Mouse (Mus musculus): ENCODE measurements at regions not wholly inside any gene's neighbourhood (a gene's known extent, or its start where the extent isn't known, plus 50 kb on each side); places are given as distances from the start of the nearest gene placed in this dataset.

- Histone ChIP-seq H3K27me3 (ENCODE audit: control insufficient read depth, insufficient read depth, low read length) (no peaks in the 10 kb centered on the region), H3K4me2 (replicated peaks; ENCODE audit: low read depth, low read length, severe bottlenecking) (no peak overlapping the region), H3K9ac (ENCODE audit: low read depth, low read length, severe bottlenecking) (no peak overlapping the region), H3K4me3 (replicated peaks; ENCODE audit: low read length) (no peak overlapping the region), H3K27ac (replicated peaks; ENCODE audit: low read depth, low read length) (no peak overlapping the region), H3K36me3 (ENCODE audit: control insufficient read depth, insufficient read depth, low read length) (no peaks in the 10 kb centered on the region), H3K9me3 (ENCODE audit: control insufficient read depth, low read length) (no peaks in the 10 kb centered on the region), H3K4me1 (ENCODE audit: control insufficient read depth, insufficient read depth, low read length) (no peaks in the 10 kb centered on the region)
- TF ChIP-seq POLR2A (IDR thresholded peaks at IDR 0.05; ENCODE audit: borderline replicate concordance, extremely low read depth, insufficient read depth, insufficient read length): no peak
- no peak for ATAC-seq (ENCODE audit: low FRiP score, low read depth)
- WGBS: 51% methylated on average over 7 of the region's 7 CpGs
- no peak for DNase-seq (ENCODE audit: low spot score)
Measured at GRCm38 (mm10) chr5:126079281-126079838, 547.8 kb downstream of the Tmem132b start.

- 69% methylated on average over 4 of the region's 4 CpGs for WGBS
- H3K4me2 ChIP-seq (replicated peaks; ENCODE audit: low read depth, low read length, severe bottlenecking): no peak overlapping the region
- no peaks in the 10 kb centered on the region for H3K36me3 ChIP-seq (ENCODE audit: control insufficient read depth, insufficient read depth, low read length)
- H3K9me3 ChIP-seq (ENCODE audit: control insufficient read depth, low read length): no peaks in the 10 kb centered on the region
- no peak overlapping the region for H3K9ac ChIP-seq (ENCODE audit: low read depth, low read length, severe bottlenecking)
- ATAC-seq (ENCODE audit: low FRiP score, low read depth): no peak
- no peak for DNase-seq (ENCODE audit: low spot score)
- no peak overlapping the region for H3K4me3 ChIP-seq (replicated peaks; ENCODE audit: low read length)
- no peak for TF ChIP-seq POLR2A (IDR thresholded peaks at IDR 0.05; ENCODE audit: borderline replicate concordance, extremely low read depth, insufficient read depth, insufficient read length)
- H3K27me3 ChIP-seq (ENCODE audit: control insufficient read depth, insufficient read depth, low read length): no peaks in the 10 kb centered on the region
- H3K27ac ChIP-seq (replicated peaks; ENCODE audit: low read depth, low read length): no peak overlapping the region
- H3K4me1 ChIP-seq (ENCODE audit: control insufficient read depth, insufficient read depth, low read length): no peaks in the 10 kb centered on the region
Measured at GRCm38 (mm10) chr5:126088251-126088914, 556.8 kb downstream of the Tmem132b start.

GRCm38 (mm10) chr5:126093196-126093595 lies 561.6 kb downstream of the Tmem132b start:
- ATAC-seq (ENCODE audit: low FRiP score, low read depth) (no peak), DNase-seq (ENCODE audit: low spot score) (no peak)
- Histone ChIP-seq H3K9ac (ENCODE audit: low read depth, low read length, severe bottlenecking) (no peak overlapping the region), H3K4me3 (replicated peaks; ENCODE audit: low read length) (no peak overlapping the region), H3K36me3 (ENCODE audit: control insufficient read depth, insufficient read depth, low read length) (no peaks in the 10 kb centered on the region), H3K4me2 (replicated peaks; ENCODE audit: low read depth, low read length, severe bottlenecking) (no peak overlapping the region), H3K9me3 (ENCODE audit: control insufficient read depth, low read length) (no peaks in the 10 kb centered on the region), H3K4me1 (ENCODE audit: control insufficient read depth, insufficient read depth, low read length) (no peaks in the 10 kb centered on the region), H3K27me3 (ENCODE audit: control insufficient read depth, insufficient read depth, low read length) (no peaks in the 10 kb centered on the region), H3K27ac (replicated peaks; ENCODE audit: low read depth, low read length) (no peak overlapping the region)
- TF ChIP-seq POLR2A (IDR thresholded peaks at IDR 0.05; ENCODE audit: borderline replicate concordance, extremely low read depth, insufficient read depth, insufficient read length): no peak
- WGBS: 81% methylated on average over 5 of the region's 5 CpGs

DNA sequence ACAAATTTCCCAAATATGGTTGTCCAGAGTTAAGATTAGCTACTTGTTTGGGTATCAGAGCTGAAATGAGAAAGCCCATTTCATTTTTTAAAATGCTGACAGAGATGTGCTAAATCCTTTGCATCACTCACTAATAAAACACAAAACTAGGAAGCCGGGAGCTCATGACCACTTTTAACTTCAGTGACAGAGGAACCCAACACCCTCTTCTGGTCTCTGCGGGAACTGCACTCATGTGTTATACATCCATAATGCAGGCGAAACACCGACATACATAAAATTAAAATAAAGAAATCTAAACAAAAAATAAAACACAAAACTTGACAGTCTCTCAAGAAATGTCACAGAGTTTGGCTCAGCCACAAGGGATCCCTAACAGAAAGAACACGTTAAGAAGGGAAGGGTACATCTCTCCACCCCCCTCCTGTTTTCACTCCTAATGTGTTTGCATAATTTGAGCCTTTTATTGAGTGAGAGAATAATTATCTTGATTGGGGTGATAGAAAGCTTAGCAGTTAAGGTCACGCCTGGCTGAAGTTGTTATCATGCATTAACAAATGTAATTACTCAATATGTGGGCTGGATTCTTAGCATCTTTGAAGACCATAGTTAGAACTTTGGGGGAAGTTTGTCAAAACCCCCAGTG lies 565.2 kb downstream of the Tmem132b start:
- Histone ChIP-seq H3K9ac (ENCODE audit: low read depth, low read length, severe bottlenecking) (no peak overlapping the region), H3K27ac (replicated peaks; ENCODE audit: low read depth, low read length) (no peak overlapping the region), H3K27me3 (ENCODE audit: control insufficient read depth, insufficient read depth, low read length) (no peaks in the 10 kb centered on the region), H3K36me3 (ENCODE audit: control insufficient read depth, insufficient read depth, low read length) (no peaks in the 10 kb centered on the region), H3K4me2 (replicated peaks; ENCODE audit: low read depth, low read length, severe bottlenecking) (no peak overlapping the region), H3K4me1 (ENCODE audit: control insufficient read depth, insufficient read depth, low read length) (no peaks in the 10 kb centered on the region), H3K9me3 (ENCODE audit: control insufficient read depth, low read length) (no peaks in the 10 kb centered on the region), H3K4me3 (replicated peaks; ENCODE audit: low read length) (no peak overlapping the region)
- WGBS: 72% methylated on average over 6 of the region's 6 CpGs
- TF ChIP-seq POLR2A (IDR thresholded peaks at IDR 0.05; ENCODE audit: borderline replicate concordance, extremely low read depth, insufficient read depth, insufficient read length): no peak
- DNase-seq (ENCODE audit: low spot score) (no peak), ATAC-seq (ENCODE audit: low FRiP score, low read depth) (no peak)

DNA sequence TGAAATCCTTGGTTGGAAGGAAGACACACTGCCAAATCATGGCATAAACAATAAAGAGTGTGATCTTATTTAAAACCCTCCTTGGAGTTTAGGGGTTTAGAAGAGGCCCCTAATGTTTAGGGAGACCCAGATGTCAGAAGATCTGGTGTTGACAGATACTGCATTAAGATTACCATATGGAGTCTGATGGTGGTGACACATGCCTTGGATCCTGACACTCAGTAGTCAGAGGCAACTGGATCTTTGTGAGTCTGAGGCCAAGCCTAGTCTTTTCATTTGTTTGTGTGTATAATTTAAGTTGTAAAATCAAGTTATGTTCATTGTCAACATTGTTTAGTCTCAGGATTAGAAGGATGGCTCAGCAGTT lies 565.7 kb downstream of the Tmem132b start:
- no peak for ATAC-seq (ENCODE audit: low FRiP score, low read depth)
- no peak for DNase-seq (ENCODE audit: low spot score)
- no peak overlapping the region for H3K9ac ChIP-seq (ENCODE audit: low read depth, low read length, severe bottlenecking)

More for the DNA sequence above, 565.7 kb downstream of the Tmem132b start:
- Histone ChIP-seq H3K4me1 (ENCODE audit: control insufficient read depth, insufficient read depth, low read length) (no peaks in the 10 kb centered on the region), H3K4me3 (replicated peaks; ENCODE audit: low read length) (no peak overlapping the region), H3K9me3 (ENCODE audit: control insufficient read depth, low read length) (no peaks in the 10 kb centered on the region), H3K27me3 (ENCODE audit: control insufficient read depth, insufficient read depth, low read length) (no peaks in the 10 kb centered on the region), H3K4me2 (replicated peaks; ENCODE audit: low read depth, low read length, severe bottlenecking) (no peak overlapping the region), H3K27ac (replicated peaks; ENCODE audit: low read depth, low read length) (no peak overlapping the region), H3K36me3 (ENCODE audit: control insufficient read depth, insufficient read depth, low read length) (no peaks in the 10 kb centered on the region)
- TF ChIP-seq POLR2A (IDR thresholded peaks at IDR 0.05; ENCODE audit: borderline replicate concordance, extremely low read depth, insufficient read depth, insufficient read length): no peak

Measured in limb, embryonic 14.5 days (tissue).